Mouse (Mus musculus) spleen, adult 2 months (tissue): ENCODE results near the gene Nphp4. TPM values are rescaled to one million over a fixed set of nuclear protein-coding genes. Genes with fewer than 3 reads are reported as not detected.

ENCODE experiments used
- DNase-seq, 2 experiments: peaks; one replicate each; pipeline versions ENCODE4 v3.0.0 to v3.0.0-alpha.2; 2012 to 2021; ENCODE audit warnings: low spot score in 2 of 2, low read depth in 1 of 2
- H3K27ac ChIP-seq: fragments of 200-500 bp; 2 replicates; pipeline ENCODE4 v1.5.1; 2012; ENCODE audit warnings: low read length, inconsistent platforms; ENCODE audit not compliant: insufficient read depth
- H3K27me3 ChIP-seq: fragments of 200-500 bp; 2 replicates; pipeline ENCODE4 v1.6.1; 2012; ENCODE audit warnings: mild to moderate bottlenecking, moderate library complexity, low read length, inconsistent platforms; ENCODE audit not compliant: control insufficient read depth, insufficient read depth
- H3K36me3 ChIP-seq: fragments of 200-500 bp; 2 replicates; pipeline ENCODE4 v1.6.1; 2012; ENCODE audit warnings: mild to moderate bottlenecking, low read length, inconsistent platforms; ENCODE audit not compliant: control insufficient read depth, insufficient read depth
- H3K4me1 ChIP-seq: fragments of 200-500 bp; 2 replicates; pipeline ENCODE4 v1.6.1; 2011; ENCODE audit warnings: inconsistent platforms; ENCODE audit not compliant: control insufficient read depth, insufficient read depth, insufficient read length
- H3K4me3 ChIP-seq: fragments of 200-500 bp; 2 replicates; pipeline ENCODE4 v1.5.1; 2011; ENCODE audit warnings: mild to moderate bottlenecking, inconsistent platforms; ENCODE audit not compliant: insufficient read depth, insufficient read length; ENCODE audit errors: extremely low read depth
- CTCF ChIP-seq: fragments of 200-500 bp; IDR thresholded peaks from 2 replicates; pipeline ENCODE4 v1.5.1; 2011; ENCODE audit warnings: mild to moderate bottlenecking, inconsistent platforms; ENCODE audit not compliant: insufficient read depth, insufficient read length, insufficient replicate concordance; ENCODE audit errors: extremely low read depth
- POLR2A ChIP-seq: fragments of 200-500 bp; IDR thresholded peaks from 2 replicates; pipeline ENCODE4 v1.6.1; 2011; ENCODE audit warnings: low read depth, low read length, inconsistent platforms
- WGBS: fragments of 180-500 bp; shearing (Covaris S2); methylation state at CpG from one replicate; pipeline ENCODE4 v1.1.7; 2018; 5-methylcytosine and 5-hydroxymethylcytosine counted together
- polyA plus RNA-seq: library from polyadenylated mRNA; depleted of rRNA; stranded (reverse); fragments of >200 nt; gene quantifications from 2 replicates; pipeline ENCODE4 v1.2.3, GENCODE M21; 2012; rRNA removed

Nphp4 gene
- polyA plus RNA-seq, 1 experiment, result 1.2 TPM

DNA sequence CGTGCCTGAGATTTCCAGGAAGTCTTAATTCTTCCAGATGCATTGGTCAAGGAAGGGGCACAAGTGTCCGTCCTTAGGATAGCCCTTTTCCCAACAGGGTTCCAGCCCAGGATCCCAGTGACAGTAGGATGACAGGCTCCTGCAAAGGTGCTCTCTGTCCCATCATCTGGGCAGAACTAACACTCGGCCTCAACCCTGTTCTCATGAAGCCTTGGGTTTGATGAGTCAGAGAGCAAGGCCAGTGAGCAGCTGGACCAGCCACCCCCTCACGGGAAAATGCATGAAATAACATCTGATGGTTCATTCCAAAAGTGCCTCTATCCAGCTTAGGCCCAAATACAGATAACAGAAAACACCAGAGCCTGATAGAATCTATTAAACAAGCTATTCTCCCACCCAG is 103.5 kb downstream of the Nphp4 start:
- Histone ChIP-seq H3K27me3 (no peaks in the 10 kb centered on the region), H3K4me1 (no peaks in the 10 kb centered on the region), H3K27ac (no peak overlapping the region), H3K36me3 (no peaks in the 10 kb centered on the region), H3K4me3 (no peak overlapping the region)
- TF ChIP-seq CTCF, result no peak
- no peak for TF ChIP-seq POLR2A
- WGBS, result 64% methylated on average over 4 of the region's 4 CpGs
- no peak for DNase-seq

DNA sequence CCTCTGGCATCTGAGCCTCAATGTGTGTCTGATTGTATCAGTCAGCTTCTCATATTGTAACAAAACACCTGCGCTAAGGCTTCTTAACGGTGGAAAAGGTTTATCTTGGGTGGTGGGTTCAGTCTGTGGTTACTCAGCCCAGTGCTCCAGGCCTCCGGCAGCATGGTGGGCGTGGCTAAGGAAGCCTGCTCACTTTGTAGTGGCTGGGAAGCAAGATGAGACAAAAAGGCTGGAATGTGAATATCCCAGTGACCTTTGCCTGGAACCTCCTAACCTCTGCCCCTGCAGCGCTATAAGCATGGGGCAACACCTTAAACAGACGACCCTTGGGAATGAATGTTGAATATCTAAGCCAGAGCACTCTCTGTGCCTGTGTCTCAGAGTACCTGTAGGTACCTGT is 105.7 kb downstream of the Nphp4 start:
- no peak overlapping the region for H3K4me3 ChIP-seq
- no peak overlapping the region for H3K27ac ChIP-seq
- WGBS, result 55% methylated on average over 6 of the region's 6 CpGs
- DNase-seq, result no peak
- no peaks in the 10 kb centered on the region for H3K36me3 ChIP-seq
- H3K4me1 ChIP-seq, result no peaks in the 10 kb centered on the region
- H3K27me3 ChIP-seq, result no peaks in the 10 kb centered on the region
- no peak for TF ChIP-seq CTCF
- no peak for TF ChIP-seq POLR2A

DNA sequence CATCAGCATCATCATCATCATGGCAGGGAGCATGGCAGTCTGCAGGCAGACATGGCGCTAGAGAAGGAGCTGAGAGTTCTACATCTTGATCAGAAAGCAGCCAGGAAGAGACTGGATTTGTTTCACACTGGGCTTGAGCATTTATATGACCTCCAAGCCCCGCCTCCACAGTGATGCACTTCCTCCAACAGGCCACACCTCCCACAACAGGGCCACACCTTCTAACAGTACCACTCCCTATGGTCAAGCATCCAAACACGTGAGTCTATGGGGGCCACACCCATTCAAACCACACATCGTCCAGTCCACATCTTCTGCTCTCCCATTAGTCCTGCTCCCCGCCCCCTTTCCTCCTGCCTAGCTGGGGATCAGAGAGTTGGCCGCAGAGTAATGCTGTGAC is 107.1 kb downstream of the Nphp4 start:
- H3K27ac ChIP-seq, result no peak overlapping the region
- WGBS, result 76% methylated on average over 6 of the region's 6 CpGs
- TF ChIP-seq CTCF, result no peak
- no peak for TF ChIP-seq POLR2A

GRCm38 (mm10) chr4:152585526-152585925 is 109.0 kb downstream of the Nphp4 start:
- Histone ChIP-seq H3K4me3 (no peak overlapping the region), H3K4me1 (no peaks in the 10 kb centered on the region), H3K36me3 (no peaks in the 10 kb centered on the region), H3K27ac (no peak overlapping the region), H3K27me3 (no peaks in the 10 kb centered on the region)
- no peak for DNase-seq
- TF ChIP-seq POLR2A (no peak), CTCF (no peak)
- WGBS, result 87% methylated on average over 15 of the region's 15 CpGs

More for the DNA sequence above, 107.1 kb downstream of the Nphp4 start:
- Histone ChIP-seq H3K4me1 (no peaks in the 10 kb centered on the region), H3K27me3 (no peaks in the 10 kb centered on the region), H3K4me3 (no peak overlapping the region), H3K36me3 (no peaks in the 10 kb centered on the region)
- DNase-seq, result no peak

DNA sequence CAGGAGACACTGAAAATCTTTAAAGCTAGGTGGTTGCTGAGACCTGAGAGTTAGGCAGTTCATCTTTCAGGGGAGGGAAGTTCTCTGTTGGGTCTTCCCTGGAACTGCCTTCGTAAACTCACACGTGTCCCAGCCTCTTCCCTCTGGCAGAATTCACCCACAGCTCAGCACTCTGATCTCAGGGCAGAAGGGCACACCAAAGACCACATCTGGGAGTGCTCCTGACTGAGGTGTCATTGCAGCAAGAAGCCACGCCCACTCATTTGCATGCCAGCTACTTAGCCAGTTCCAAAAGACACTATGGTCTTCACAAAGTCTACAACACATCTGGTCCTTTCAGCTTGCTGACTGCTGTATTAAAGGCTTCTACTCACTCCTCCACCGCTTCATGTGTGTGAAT is 109.7 kb downstream of the Nphp4 start:
- DNase-seq, result no peak

GRCm38 (mm10) chr4:152604285-152604684 is 127.8 kb downstream of the Nphp4 start:
- no peaks in the 10 kb centered on the region for H3K4me1 ChIP-seq
- WGBS, result 95% methylated on average over 5 of the region's 5 CpGs
- no peak for DNase-seq
- H3K4me3 ChIP-seq, result no peak overlapping the region
- no peaks in the 10 kb centered on the region for H3K36me3 ChIP-seq
- TF ChIP-seq POLR2A (no peak), CTCF (no peak)
- no peak overlapping the region for H3K27ac ChIP-seq
- H3K27me3 ChIP-seq, result no peaks in the 10 kb centered on the region

More for the DNA sequence above, 109.7 kb downstream of the Nphp4 start:
- 42% methylated on average over 4 of the region's 4 CpGs for WGBS
- Histone ChIP-seq H3K4me1 (no peaks in the 10 kb centered on the region), H3K4me3 (no peak overlapping the region), H3K36me3 (no peaks in the 10 kb centered on the region), H3K27ac (no peak overlapping the region), H3K27me3 (no peaks in the 10 kb centered on the region)
- no peak for TF ChIP-seq POLR2A

GRCm38 (mm10) chr4:152609196-152609595 is 132.7 kb downstream of the Nphp4 start:
- Histone ChIP-seq H3K4me1 (no peaks in the 10 kb centered on the region), H3K27ac (no peak overlapping the region), H3K4me3 (no peak overlapping the region), H3K27me3 (no peaks in the 10 kb centered on the region), H3K36me3 (no peaks in the 10 kb centered on the region)
- WGBS, result 80% methylated on average over 2 of the region's 2 CpGs
- TF ChIP-seq CTCF (no peak), POLR2A (no peak)
- no peak for DNase-seq

GRCm38 (mm10) chr4:152610026-152610425 is 133.5 kb downstream of the Nphp4 start:
- DNase-seq, result no peak
- Histone ChIP-seq H3K27ac (no peak overlapping the region), H3K27me3 (no peaks in the 10 kb centered on the region), H3K4me1 (no peaks in the 10 kb centered on the region), H3K4me3 (no peak overlapping the region), H3K36me3 (no peaks in the 10 kb centered on the region)
- TF ChIP-seq CTCF (no peak), POLR2A (no peak)
- 85% methylated on average over 9 of the region's 9 CpGs for WGBS

Other genes with a start within 250 kb of the Nphp4 start
- gene Gpr153, start 202.5 kb upstream of the Nphp4 start, polyA plus RNA-seq, result 10.5 and 15.7 TPM in 2 replicates
- gene Hes3, start 185.0 kb upstream of the Nphp4 start, polyA plus RNA-seq, result 0.11 TPM in 1 of 2 replicates, not detected in the other
- gene Icmt, start 179.5 kb upstream of the Nphp4 start, polyA plus RNA-seq, result 16.2 and 19.3 TPM in 2 replicates
- gene Rnf207, start 157.7 kb upstream of the Nphp4 start, polyA plus RNA-seq, result 0.08 TPM in 1 of 2 replicates, not detected in the other
- 24.6 and 29.3 TPM in 2 replicates for gene Rpl22, start 151.0 kb upstream of the Nphp4 start, polyA plus RNA-seq
- gene Chd5, start 138.1 kb upstream of the Nphp4 start, polyA plus RNA-seq, result 0.06 and 0.11 TPM in 2 replicates
- 34.6 and 47.0 TPM in 2 replicates for gene Kcnab2, start 1.2 kb downstream of the Nphp4 start, polyA plus RNA-seq